Mouse (Mus musculus) spleen, postnatal 10 days (tissue): Measurements from ENCODE around the gene Pxdn.

ENCODE experiments used
- DNase-seq, 2 experiments: peaks; one replicate each; pipeline ENCODE4 v3.0.0; 2021 to 2022; ENCODE audit warnings: low spot score in 2 of 2

Pxdn gene

GRCm38 (mm10) chr12:30023491-30023890 lies 86.1 kb downstream of the Pxdn start:
- no peak for DNase-seq

- no peak for DNase-seq
These were observed 86.9 kb downstream of the Pxdn start for GRCm38 (mm10) chr12:30024264-30024825.

DNA sequence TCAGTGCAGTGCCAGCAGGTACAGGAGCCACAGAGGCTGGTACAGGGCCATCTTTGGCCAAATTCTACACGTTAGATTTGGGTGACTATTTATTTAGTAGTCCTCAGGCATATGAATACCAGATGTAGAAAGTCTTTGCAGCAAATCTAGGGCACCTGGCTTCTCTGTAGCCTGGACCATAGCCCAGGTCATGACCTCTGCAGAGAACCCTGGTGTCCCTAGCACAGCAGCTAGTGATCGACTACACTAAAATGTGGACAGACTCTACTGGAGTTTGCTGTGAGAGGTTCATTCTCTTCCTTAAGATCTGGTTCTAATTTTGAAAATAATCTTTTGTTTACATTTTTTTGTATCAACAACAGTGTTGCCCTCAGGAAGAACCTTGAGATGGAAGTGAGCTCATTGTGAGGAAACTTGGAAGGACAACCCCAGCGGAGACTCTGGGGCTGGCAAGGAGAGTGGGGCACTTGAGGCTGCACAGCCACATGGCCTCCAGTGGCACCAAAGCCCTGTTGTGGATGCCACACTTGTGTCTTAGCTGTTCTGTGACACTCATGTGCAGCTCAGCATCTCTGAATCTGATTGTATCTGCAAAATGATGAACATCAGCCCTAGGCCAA lies 90.4 kb downstream of the Pxdn start:
- no peak for DNase-seq

GRCm38 (mm10) chr12:30029111-30029510 lies 91.7 kb downstream of the Pxdn start:
- DNase-seq, result no peak

GRCm38 (mm10) chr12:30030571-30030970 lies 93.2 kb downstream of the Pxdn start:
- DNase-seq, result no peak

DNA sequence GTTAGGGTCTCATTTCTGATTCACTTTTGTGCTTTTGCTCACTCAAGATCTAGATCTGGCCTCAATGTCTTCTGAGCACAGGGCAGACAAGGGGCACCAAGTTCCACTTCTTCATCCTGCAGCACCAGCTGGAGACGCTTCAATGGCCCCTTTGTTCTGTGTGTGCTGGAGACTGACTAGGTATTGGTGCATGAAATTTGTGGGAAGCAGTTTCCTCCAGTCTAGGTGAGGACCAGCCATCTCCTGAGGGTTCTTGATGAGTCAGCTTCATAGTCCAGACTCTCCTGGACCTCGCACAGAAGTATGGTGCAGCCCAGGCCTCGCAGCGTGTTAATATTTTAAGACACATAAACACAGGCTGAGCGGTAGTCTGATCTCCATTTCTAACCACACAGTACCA lies 97.3 kb downstream of the Pxdn start:
- no peak for DNase-seq

GRCm38 (mm10) chr12:30035406-30035805 lies 98.0 kb downstream of the Pxdn start:
- no peak for DNase-seq

DNA sequence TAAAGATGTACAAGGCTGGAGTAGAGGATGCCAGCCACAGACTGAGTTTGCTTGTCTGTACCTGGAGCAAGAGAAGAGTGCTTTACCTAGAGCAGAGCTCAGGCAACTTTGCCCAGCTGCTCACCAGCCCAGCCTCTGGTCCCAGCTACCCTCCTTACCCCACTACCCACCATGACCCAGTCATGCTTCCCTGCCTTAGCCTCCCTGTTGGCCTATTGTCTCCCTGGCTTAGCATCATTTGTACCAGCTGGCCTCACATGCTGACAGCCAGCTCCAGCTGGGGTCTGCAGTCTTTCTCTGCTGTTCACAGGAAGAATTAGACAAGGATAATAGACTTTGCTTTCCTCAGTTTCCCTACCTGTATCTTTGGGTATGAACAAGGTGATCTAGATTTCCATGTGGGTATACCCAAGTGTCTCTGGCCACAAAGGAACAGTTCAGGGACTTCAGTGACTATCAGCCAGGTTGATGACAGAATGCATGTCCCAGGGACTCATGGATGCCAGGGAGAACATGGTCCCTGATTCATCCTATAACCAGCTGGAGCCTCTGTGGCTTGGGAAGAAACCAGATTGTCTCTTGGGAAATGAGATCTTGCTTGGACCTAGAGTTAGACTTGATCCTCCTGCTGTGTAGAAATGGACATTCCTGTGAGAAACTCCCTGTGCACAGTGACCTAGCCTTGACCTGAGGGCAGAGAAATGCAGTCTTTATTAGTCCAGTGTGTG lies 98.6 kb downstream of the Pxdn start:
- DNase-seq, result no peak

DNA sequence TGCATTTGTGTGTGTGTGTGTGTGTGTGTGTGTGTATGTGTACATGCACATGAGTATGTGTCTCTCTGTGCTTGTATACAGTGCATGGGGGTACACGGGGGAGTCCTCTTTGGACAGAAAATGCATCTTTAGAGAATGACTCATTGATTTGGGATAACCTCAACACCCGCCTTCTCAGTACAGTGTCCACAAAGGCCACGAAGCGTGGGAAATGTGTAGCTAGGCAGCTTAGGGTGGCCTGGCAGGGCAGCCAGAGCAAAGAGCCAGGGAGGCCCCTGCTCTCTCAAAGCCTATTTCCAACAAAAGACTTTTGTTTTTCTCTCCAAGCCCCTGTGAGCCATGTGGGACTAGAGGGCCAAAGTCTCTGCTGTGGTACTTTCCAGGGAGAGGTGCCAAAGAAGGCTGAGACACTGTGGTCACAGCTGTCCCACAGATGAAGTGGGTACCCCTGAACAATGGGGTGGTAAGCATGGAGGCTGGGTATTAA lies 99.2 kb downstream of the Pxdn start:
- DNase-seq, result no peak

DNA sequence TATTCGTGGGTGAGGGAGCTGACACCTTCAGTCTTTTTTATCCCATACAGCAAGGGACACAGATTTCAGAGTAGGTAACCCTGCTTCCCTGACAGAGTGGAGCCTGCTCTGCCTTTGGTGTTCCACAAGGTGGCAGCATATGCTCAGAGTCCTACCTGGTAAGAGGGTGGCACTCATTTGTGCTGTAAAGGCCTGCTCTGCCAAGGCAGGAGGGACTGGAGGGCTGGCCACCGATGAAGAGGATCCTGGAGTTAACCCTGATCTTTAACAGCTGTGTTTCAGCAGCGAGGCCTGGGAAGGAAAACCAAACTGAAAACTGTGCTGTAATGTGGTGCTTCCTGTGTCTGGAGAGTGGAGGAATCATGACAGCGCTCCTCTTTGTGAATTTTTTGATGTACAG lies 102.2 kb downstream of the Pxdn start:
- no peak for DNase-seq

DNA sequence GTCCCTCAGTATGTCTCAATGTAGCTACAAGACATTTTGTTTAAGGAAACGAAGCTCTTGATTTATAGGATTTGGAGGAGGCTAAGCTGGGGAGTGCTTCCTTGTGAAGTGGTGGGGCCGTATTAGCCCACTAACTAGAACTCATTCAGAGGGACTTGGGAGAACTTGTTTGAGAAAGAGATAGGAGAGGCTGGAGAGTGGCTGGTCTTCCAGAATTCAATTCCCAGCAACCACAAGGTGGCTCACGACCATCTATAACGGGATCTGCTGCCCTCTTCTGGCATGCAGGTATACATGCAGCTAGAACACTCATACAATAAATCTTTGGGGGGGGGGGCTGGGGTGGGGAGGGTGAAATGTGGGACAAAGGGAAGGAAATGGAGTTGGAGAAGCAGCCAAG lies 102.7 kb downstream of the Pxdn start:
- DNase-seq, result no peak

- DNase-seq, result no peak
These were observed 111.4 kb downstream of the Pxdn start for GRCm38 (mm10) chr12:30048848-30049247.

DNA sequence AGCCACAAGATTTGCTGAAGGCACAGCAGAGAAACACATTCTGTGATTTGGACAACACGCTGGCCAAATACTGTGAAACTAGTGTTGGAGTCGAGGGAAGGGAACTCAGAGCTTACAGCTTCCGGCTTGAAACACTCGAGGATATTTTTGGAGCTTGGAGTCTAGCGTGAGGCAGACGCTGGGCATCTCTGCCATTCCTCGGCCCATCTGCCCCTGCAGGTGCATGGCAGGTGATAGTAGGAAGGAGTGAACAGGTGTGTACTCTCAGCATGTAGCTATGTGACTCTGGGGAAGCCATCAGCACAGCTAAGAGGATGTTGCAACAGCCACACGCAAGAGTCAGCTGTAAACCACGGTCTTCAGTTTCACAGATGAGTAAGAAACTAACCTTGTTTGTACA lies 112.4 kb downstream of the Pxdn start:
- no peak for DNase-seq

GRCm38 (mm10) chr12:30050235-30050634 lies 112.8 kb downstream of the Pxdn start:
- peak in 1 of 2 experiments; percentile 34 for DNase-seq

GRCm38 (mm10) chr12:30054761-30055540 lies 117.5 kb downstream of the Pxdn start:
- DNase-seq, result no peak

GRCm38 (mm10) chr12:30058044-30058443 lies 120.6 kb downstream of the Pxdn start:
- no peak for DNase-seq

GRCm38 (mm10) chr12:30061503-30062117 lies 124.2 kb downstream of the Pxdn start:
- no peak for DNase-seq

- no peak for DNase-seq
These were observed 124.7 kb downstream of the Pxdn start for GRCm38 (mm10) chr12:30062118-30062505.
